Mouse (Mus musculus): ENCODE results near the gene Col15a1.

DNA sequence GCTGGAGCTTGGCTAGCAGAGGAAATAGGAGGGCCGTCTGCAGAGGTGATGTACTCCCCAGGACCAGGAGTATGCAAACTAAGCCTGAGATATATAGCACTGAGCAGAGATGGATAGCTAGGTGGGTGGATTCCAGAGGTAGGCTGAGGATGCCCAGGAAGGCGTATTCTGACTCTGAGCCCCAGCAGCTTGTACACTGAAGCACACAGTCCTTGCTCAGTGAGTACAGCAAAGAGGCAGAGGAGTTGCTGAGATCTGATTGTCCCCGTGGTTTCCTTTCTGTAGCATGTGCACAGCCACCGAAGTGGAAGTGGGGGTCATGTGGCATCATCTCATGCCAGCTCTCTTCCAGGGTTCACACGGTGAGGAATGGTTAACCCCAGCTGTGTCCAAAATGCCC, 54.0 kb downstream of the Col15a1 start:
- no peak for TF ChIP-seq POLR2A (IDR thresholded peaks at IDR 0.05; ENCODE audit: low read depth, low read length)
- no peak for TF ChIP-seq CTCF (conservative IDR thresholded peaks at IDR 0.05; ENCODE audit: insufficient read depth, insufficient read length, low read depth, low read length)

All from kidney, adult 2 months (tissue).